Mouse (Mus musculus) monocyte, adult 5-6 weeks (primary cell): ENCODE data around the gene Alkbh1. TPM values are rescaled to one million over a fixed set of nuclear protein-coding genes. Genes with fewer than 3 reads are reported as not detected.
"Not testable (repeated sequence)": the region's sequence is repeated elsewhere in the genome, so short reads cannot be mapped to it uniquely, and the experiment has no call there.

Experiments
- ATAC-seq: fragments of 153-309, 156-312 bp; replicated peaks from 2 replicates; pipeline ENCODE4 v1.8.0; 2017; ENCODE audit warnings: mild to moderate bottlenecking; ENCODE audit not compliant: low TSS enrichment, insufficient number of reproducible peaks, severe bottlenecking, poor library complexity, low FRiP score
- total RNA-seq: library from RNA; stranded (forward); fragments of 200-1000, 200-491, 200-594 nt; gene quantifications from 3 replicates; pipeline ENCODE4 v1.2.3, GENCODE M21; 2017

Alkbh1 gene
- total RNA-seq, result 29.1 to 63.3 TPM (median 38.0 TPM) in 3 replicates

DNA sequence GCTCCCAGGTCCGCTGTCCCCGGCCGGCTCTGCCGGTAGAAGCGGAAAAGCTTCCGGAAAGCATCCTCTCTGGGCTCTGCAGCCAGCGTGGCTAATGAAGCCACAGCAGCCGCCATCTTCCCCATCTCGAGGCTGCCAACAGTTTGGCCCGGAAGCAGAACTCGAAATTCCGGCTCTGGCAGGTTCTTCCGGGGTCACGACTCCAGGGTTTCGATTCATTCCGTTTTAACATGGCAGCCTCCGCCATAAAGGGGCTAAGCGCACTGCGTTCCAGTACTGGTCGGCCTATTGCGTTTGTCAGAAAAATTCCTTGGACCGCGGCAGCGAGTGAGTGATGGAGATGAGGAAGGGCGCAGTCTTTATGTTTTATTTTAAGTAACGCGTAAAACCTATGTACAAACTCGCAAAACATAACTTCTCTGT lies at the start of gene Alkbh1, which contains the start of gene Slirp:
TSS of gene Alkbh1 (minus strand) at position 318 of the 423 bp plus-strand sequence.
TSS of gene Slirp (plus strand) at position 197 of the 423 bp plus-strand sequence.
- ATAC-seq, result peak; percentile 97

- not testable (repeated sequence) for ATAC-seq
These were observed 44.9 kb upstream of the Alkbh1 start for GRCm38 (mm10) chr12:87488683-87489082.

DNA sequence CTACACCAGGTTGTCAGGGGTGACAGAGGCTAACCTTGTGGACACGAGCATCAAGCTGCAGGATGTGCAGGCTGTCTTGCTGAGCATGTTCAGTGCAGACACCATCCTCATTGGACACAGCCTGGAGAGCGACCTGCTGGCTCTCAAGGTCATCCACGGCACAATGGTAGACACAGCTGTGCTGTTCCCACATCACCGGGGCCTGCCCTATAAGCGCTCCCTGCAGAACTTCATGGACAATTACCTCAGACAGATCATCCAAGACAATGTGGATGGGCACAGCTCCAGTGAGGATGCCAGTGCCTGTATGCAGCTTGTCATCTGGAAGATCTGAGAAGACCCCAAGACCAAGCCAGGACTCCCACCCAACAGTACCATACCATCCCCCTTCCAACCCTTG lies 38.7 kb upstream of the Alkbh1 start:
- ATAC-seq, result not testable (repeated sequence)

DNA sequence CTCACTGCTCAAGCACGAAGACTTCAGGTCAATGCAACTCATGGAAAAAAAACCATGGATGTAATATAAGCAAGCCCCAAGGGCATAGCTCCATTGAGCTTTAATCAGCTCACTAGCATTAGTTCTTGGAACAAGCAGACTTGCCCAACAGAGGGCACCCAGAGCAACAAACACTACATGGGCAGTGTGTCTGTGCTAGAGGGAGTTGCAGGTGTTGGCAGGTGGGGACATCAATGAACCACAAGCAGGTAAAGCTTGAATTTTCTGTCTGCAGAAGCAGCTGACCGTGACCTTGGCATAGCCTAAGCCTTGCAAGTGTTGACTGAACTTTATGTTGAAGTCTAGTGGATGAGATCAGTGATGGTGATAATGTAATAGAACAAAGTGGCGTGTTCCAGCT lies 30.9 kb upstream of the Alkbh1 start:
- ATAC-seq, result no peak

DNA sequence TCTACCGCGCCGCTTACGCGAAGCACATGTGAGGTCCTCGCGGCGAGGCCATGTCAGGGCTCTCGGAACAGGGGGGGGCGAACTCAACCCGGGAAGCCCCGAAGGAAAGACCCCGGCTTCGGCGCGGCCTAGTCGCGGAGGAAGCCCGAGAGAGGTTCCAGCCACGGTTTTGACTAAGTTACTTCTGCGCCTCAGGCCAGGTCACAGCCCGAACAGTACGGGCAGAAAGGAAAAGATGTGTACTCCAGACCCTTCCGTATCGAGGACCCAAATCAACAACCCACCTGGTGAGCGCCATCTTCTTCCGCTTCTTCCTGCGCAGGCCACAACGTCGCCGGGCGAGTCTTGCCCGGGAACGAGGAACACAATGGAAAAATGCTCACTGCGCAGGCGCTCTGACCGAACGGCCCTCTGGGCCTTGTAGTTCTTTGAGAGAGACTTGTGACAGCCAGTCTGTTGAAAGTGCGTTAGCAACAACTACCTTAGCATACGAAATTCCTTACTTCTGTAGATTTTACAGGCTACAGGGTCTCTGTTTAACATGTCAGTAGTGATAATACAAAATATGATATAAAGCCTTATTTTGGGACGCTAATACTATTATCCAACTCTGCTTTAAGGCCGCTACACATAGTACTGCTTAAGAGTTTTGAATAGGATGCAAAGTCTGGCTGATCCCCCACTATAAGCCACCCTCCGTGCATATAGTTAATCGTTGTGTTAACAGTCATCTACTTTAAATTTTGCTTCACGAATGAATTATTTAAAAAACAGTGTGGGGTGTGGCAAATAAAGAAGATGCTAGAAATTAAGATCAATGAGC lies 28.4 kb upstream of the Alkbh1 start, which contains the start of gene Snw1:
TSS of gene Snw1 (minus strand) at position 311 of the 823 bp plus-strand sequence.
- ATAC-seq, result peak; percentile 96

- ATAC-seq, result no peak
These were observed 27.7 kb upstream of the Alkbh1 start for GRCm38 (mm10) chr12:87471421-87471963.

DNA sequence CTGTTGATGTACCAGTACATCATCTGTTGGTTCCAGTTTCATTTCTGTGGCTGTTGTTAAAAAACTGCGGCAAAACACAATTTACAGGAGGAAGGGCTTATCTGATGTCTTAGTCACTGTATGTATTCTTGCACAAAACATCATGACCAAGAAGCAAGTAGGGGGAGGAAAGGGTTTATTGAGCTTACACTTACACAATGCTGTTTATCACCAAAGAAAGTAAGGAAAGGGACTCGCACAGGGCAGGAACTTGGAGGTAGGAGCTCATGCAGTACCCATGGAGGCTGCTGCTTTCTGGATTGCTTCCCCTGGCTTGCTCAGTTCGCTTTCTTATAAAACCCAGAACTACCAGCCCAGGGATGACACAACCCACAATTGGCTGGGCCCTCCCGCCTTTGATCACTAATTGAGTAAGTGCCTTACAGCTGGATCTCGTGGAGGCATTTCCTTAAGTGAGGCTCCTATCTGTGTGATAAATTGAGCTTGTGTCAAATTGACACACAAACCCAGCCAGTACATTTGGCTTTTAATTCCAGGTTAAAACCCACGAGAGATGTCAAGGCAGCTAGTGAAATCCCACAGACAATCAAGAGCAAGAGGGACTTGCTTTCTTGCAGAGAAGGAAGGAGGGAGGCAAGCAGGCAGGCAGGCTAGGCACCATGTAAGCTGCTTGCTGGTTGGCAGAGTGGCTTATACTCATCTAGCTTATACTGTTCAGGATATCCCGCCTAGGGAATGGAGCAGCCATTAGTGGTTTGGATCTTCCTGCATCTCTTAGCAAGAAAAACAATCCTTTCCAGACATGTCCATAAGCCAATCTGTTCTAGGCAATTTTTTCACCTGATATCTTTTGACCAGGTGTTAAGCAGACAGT lies 26.7 kb upstream of the Alkbh1 start:
- no peak for ATAC-seq

GRCm38 (mm10) chr12:87464678-87465297 lies 21.0 kb upstream of the Alkbh1 start:
- ATAC-seq, result no peak

DNA sequence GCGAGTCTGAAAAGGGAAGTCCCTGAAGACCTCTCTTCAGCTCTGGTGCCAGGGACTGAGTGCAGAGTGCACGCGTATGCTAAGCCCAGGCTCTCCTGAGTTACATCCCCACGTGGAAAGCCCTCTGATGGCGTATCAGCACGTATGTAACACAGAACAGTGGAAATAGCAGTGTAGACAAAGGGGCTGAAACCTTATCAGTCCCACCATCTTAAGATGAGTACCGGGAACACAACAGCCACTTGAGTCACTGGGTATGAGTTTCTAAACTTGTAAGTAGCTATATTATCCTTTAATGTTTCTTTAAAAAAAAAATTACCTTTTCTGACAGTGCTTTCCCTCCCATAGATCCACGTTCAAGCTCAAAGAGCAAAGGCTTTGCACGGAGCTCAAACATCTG lies 5.6 kb upstream of the Alkbh1 start:
- no peak for ATAC-seq

DNA sequence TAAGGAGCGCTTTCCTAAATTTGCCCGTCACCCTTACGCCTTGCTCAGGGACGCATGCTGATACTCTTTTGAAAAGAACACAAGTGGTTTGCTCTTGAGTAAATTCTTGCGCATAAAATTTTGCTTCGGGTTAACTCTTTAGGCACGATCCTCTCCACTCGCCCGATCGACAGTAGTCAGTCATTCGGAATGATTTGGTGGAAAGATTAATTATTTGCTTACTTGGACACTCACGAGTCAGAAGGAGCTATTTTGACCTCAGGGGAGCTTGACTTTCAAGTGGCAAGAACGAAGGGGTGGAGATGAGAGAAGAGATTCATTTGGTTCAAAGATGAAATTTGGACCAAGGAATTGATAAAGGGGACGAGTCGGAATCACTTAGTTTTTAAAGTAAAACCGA lies 394 bp upstream of the Alkbh1 start:
- ATAC-seq, result no peak

DNA sequence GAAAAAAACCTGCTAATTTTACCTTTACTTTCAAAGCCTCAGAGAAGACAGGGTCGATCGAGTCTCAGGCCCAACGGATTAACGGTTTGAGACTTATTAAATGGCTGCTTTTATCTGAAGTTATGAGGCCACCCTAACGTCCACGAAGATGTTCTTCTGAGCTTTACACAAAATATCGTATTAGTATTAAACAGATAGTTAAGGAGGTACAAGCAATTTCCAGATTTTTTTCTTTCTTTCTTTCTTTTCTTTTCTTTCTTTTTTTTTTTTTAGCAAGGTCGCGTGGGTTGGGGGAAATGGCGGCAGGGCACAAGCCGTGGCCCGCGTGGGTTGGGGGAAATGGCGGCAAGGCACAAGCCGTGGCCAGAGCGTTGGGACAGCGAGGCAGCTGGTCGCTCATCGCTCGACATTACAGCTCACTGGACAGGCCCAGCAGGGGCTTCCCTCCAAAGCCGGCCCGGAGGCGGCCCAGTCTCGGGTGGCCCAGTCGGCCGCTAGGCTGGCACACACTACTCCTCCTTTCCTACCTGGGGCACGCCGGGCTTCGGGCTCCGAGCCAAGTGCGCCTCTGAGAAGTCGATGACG lies 610 bp downstream of the Alkbh1 start:
- peak; percentile 18 for ATAC-seq

- no peak for ATAC-seq
These were observed 1.4 kb downstream of the Alkbh1 start for GRCm38 (mm10) chr12:87442177-87443114.

- no peak for ATAC-seq
These were observed 14.9 kb downstream of the Alkbh1 start for GRCm38 (mm10) chr12:87428885-87429284.

DNA sequence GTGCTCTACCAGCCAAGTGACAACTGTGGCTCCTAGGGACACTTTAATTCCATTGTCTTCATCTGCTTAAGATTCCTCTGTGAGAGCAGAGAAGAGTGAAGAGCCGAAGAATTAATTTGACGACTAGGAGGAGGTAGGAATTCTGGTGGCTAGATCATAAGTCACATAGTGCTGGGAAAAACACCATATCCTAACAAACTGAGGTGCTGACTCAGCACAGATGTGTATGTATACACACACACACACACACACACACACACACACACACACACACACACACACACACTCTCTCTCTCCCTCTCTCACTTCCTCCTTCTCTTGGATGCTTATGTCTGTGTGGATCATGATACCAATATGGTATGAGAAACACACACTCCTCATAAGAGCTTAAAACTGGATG lies 15.5 kb downstream of the Alkbh1 start:
- ATAC-seq, result no peak

DNA sequence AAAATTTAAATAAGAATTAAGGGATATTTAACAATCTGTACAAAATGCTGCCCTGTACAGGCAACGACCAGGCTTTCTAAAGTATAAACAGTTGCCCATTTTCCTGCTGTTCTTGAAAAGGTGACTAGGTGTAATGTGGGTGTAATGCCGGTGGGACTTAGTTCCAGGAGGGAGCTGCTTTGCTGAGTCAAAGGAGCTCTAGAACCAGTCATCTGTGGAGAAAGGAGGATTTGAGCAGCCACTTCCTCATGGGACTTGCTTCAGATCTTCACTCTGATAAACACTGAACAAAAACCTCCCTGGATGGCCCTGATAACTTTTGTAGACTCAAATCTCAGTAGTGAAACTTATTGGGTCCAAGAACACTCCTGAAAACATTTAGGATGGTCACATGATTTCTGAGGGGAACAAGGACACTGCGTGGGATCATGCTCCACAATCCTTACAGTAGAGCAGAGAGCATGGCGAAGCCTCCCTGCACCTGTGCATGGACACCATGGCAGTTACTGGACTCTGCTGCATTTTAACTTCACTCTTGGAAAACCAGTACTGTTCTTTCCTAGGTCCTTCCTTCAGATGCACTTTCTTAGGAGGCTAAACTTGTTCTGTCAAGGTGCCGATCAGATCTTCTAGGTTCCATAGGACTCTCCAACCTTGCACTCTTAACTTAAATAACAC lies 17.3 kb downstream of the Alkbh1 start:
- ATAC-seq, result no peak

DNA sequence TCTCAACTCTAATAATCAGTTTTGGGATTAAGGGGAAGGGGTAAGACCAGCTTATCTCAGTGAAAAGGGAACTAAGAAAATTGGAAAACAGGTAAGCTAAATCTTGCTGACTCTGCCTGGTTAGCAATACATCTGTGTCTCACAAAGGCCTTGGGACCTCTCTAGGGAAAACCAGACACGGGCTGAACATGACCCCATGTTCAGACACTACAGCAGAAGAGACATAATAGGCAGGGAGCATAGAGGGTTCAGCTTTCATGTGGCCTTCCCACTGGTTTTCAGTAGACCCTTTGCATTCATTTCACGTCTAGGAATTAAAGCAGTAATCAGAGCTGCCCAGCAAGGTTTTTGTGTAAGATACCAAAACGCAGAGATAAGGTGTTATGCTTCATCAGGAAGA lies 19.3 kb downstream of the Alkbh1 start:
- ATAC-seq, result no peak

DNA sequence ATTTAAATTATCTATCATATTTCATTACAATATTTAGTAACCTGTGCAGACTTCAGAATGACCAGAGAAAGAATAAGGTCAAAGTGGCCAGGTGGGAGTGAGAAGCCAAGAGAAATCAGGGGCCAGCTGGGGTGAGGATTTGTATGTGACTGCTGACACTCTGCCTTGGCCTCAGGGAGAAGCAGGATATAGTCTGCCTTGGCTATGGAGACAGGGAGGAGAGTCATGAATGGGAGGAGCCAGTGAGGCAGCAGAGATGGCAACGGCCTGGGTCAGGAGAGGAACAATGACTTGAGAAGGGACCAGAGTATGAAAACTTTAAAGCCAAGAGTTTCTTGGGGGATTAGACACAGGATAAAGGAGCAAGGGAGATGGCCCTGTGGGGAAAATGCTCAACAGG lies 20.1 kb downstream of the Alkbh1 start:
- ATAC-seq, result no peak
